Mouse (Mus musculus) embryo, embryonic 11.5 days (tissue): ENCODE measurements around the gene Mvb12a.

Experiments
- DNase-seq: peaks from one replicate; pipeline ENCODE4 v3.0.0-alpha.2; 2012; ENCODE audit warnings: low read depth, low spot score

Gene Mvb12a

DNA sequence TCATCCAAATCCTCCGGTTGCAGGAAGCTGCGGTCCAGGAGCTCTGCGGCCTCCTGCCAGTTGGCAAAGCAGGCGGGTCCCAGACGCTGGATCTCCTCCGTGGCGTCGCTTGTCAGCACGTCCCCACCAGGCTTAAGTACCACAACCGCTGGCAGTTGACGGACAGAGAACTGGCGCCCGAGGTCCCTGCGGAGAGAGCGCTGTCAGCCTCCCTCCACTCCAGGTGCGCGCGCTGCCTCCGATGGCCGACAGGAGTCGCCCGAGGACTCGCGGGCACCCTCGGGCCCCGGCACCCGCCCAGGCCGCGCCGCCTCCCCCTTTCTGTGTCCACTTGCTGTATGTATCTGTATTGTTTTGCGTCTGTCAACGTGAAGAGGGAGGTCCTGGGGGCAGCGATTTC is 20.0 kb downstream of the Mvb12a start:
- no peak for DNase-seq

- no peak for DNase-seq
Measured at GRCm38 (mm10) chr8:71563992-71564391, 21.3 kb downstream of the Mvb12a start.

DNA sequence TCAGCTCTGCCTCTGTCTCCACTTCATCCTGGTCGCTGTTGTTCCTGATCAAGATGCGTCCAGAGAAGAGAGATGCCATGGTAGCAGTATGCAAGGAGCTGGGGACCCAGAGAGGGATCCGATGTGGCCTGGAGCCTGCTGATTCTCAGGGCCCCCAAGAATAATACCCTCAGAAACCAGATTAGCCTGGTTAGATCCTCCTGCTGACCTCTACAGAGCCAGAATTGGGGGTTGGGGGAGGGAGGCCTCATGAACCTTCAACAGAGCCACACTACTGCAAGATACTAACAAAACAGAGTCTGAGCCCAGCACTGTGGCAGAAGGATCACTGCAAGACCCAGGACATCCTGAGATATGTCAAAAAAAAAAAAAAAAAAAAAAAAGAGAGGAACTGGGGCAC is 23.8 kb downstream of the Mvb12a start, which contains the start of gene Nxnl1:
Gene Nxnl1 (minus strand): TSS at position 101 of the 400 bp plus-strand sequence.
- DNase-seq: no peak

GRCm38 (mm10) chr8:71567587-71567986 is 24.9 kb downstream of the Mvb12a start:
- DNase-seq: no peak

DNA sequence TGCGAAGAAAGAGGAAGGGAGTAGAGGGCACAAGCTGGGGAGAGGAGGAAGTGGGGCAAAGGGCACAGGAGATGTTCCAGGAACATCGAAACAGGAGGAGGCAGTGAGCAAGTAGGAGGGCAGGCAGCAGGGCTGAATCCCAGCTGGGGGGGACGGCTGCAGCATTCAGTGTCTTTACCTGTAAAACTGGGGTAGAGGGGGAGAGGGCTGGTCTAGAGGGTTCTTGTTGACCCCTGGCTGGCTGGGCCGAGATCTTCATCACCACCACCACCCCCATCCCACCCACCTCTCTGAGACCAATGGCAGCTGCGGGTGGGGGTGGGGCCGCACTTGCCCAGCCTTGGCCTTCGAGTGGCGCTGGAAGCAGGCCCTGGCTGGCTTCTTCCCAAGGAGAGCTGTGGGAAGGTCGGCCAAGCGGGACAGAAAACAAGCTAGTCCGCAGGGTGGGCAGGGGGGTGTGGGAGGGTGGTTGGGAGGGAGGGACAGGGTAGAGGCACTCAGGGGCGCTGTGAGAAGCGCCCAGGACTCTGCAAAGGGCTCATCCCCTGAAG is 25.7 kb downstream of the Mvb12a start, which contains the start of gene Slc27a1:
Gene Slc27a1 (plus strand): TSS at position 496 of the 551 bp plus-strand sequence.
- no peak for DNase-seq

DNA sequence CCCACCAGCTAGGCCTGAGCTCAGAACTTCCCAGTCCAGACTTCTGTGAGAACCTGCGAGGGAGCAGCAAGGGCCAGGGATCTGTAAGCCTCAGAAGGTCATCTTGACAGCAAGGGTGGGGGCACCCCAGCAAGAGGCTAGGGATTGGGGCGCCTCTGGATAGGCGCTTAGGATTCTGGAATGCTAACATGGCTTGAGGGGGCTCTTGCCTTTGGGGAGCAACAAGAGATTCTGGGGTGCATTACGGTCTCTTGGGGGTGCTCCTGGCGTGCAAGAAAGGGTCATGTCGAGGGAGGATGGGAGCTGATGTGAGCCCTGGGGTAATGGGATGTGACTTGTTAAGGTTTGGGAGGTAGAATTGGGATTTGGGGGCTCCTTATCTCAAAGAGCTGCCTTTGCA is 26.2 kb downstream of the Mvb12a start:
- no peak for DNase-seq

DNA sequence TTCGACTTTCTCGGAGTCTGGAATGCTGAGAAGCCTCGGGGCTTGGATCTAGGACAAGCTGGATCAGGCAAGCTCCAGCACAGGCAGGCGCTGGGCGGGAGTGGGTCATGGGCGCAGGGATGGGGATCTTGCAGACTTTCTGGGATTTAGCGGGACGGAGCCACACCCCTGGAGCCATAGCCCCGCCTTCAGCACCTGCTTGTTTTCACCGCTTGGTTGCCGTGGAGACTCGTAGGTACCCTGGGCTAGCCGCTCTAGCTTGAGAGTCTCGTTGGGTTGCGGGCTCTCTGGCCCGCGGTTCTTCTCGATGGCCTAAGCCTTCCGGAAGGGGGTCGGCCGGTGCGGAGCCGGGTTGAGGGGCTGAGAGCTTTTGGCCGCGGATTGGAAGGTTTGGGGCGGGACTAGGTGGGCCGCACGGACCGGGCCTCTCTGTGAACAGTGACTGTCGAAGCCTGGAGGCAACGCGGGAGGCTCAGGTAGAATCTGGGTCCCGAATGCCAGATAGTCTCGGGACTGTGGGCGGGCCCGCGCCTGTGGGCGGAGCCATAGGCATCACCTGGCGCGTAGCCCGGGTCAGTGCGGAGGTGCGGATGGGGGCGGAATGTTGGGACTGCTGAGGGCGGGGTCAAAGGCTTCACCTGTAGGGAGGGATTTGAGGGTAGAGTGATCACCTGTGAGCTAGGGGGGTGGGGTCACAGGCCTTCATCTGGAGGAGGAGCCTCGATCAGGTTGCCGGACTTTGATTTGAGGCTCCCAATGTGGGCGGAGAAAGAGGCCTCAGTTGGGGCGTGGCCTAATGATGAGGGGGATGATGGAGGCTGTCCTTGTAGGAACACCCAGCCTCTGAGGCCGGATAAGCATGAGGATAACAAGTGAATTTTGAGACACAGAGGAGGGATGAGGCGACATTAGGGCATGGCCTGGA is 26.9 kb downstream of the Mvb12a start:
- peak; percentile 83 for DNase-seq

DNA sequence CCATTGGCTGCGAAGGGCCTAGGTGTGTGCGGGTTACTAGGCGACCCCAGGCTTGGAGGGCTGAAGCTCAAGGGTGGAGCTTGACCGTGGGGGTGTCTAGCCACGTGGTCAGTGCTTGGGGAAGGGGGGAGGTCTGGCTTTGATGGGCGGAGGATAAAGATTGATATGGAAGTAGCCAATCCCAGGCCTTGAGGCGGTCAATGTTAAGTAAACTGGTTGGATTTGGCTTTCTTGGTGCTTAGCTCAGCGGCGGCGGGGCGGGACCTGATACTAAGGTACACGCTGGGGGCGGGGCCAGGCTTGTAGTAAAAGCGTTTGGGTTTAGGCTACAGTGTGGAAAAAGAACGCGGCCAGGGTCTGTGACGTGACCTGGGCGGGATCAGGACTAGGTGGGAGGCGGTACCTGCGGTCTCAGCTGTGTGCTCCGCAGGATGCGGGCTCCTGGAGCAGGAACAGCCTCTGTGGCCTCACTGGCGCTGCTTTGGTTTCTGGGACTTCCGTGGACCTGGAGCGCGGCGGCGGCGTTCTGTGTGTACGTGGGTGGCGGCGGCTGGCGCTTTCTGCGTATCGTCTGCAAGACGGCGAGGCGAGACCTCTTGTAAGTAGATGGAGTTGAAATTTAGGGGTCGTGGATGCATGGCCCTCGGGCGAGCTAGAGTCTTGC is 27.7 kb downstream of the Mvb12a start:
- peak; percentile 86 for DNase-seq

DNA sequence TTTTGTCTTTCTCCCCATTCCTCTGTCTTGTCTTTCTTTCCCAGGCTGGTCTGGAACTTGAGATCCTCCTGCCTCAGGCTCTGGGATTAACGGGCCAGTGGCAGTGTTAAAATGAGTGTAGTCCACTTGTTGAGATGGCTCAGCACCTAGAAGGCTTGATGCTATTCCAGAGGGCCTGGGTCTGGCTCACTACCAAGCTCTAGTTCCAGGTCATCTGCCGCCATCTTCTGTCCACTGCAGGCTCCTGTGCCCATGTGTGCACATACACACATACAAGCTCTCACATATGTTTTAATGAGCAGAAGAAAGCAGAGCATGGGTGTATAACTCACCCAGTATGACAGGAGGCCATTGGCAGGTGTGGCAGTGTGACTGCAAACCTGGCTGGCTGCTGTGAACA is 29.4 kb downstream of the Mvb12a start:
- DNase-seq: no peak

DNA sequence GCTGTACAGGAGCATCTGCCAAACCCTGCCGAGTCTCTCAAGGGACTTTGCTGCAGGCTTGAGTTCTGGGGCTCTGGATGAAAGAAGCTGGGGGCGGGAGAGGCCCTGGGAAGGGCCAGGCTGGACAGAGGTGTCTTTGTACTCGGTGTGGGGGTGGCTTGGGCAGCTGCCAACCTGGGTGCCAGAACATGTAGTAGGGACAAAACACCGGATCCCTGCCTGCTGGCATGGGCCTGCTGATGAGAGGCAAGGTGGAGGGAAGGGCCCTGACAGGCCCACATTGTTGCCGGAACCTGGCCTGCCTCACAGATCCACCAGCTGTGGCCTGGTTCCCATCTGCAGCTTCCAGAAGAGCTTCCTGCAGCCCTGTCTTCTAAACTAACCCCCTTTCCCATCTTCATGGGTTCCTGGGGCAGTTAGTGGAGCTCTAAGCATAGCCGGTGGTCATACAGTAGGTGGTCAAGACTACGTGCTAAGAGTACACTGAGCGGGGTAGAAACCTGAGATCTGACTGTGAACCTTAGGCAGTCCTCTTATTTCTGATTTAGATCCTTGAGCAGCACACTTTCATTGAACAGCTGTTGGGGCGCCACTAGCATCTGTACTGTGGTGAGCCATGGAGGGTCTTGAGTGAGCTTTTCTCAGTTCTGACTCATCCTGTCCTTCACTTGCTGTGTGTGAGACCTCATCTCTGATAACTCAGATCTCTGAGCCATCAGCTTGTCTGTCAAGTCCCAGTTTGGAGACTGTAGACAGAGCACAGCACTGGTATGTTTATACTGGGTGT is 30.3 kb downstream of the Mvb12a start:
- no peak for DNase-seq

GRCm38 (mm10) chr8:71574426-71574825 is 31.7 kb downstream of the Mvb12a start:
- no peak for DNase-seq

DNA sequence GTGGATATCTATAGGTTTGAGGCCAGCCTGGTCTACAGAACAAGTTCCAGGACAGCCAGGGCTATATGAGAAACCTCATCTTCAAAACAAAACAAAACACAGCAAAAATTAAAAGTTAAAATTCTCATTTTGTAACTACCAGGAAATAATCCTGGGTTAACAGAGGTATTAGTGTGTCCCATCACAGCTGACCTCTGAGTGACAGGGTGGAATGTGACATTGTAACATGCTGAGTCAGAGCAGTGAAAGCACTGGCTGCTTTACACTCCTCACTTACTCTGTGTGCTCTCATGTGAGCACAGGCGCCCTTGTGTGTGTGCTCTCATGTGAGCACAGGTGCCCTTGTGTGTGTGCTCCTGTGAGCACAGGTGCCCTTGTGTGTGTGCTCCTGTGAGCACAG is 32.3 kb downstream of the Mvb12a start:
- no peak for DNase-seq

GRCm38 (mm10) chr8:71577856-71578387 is 35.2 kb downstream of the Mvb12a start:
- DNase-seq: no peak

- DNase-seq: no peak
Measured at GRCm38 (mm10) chr8:71579009-71579408, 36.3 kb downstream of the Mvb12a start.

GRCm38 (mm10) chr8:71579476-71579875 is 36.8 kb downstream of the Mvb12a start:
- no peak for DNase-seq

DNA sequence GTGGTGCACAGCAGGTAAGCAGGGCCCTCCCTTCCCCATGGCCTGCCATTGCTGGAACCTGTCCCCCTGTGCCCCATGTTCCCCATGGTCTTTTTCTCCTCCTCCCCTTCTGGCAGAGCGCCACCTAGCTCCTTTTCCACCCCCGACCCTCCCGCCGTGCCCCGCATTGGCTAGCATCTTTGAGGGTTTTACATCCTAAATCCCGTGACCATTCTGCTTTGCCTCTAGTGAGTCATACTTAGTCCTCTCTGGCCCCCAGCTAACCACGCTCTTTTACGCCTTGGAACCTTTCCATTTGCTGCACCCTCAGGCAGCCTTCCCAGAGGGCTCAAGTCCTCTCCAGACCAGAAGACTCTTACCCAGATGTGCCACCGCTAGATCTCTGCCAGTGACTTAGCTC is 37.5 kb downstream of the Mvb12a start:
- DNase-seq: no peak

DNA sequence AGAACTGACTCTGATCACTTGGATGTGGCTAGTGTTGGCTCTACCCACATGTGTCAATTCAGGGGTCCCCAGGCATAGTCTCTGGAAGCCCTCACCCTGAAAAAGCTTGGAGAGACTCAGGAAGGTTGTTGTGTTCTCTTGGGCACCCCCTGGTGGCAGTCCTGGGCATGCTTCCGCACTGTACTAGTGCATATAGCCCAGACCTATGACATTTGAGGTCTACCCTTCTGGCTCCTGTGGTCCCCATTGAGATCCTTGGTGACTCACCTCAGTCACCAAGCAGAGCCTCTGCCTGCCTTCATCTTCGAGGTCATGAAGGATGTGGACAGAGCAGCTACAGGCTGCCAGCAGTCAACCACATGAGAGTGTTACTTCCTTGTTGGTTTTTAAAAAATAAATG is 44.2 kb downstream of the Mvb12a start:
- DNase-seq: no peak

GRCm38 (mm10) chr8:71588762-71589161 is 46.0 kb downstream of the Mvb12a start:
- DNase-seq: no peak

GRCm38 (mm10) chr8:71591017-71591416 is 48.3 kb downstream of the Mvb12a start:
- DNase-seq: no peak

DNA sequence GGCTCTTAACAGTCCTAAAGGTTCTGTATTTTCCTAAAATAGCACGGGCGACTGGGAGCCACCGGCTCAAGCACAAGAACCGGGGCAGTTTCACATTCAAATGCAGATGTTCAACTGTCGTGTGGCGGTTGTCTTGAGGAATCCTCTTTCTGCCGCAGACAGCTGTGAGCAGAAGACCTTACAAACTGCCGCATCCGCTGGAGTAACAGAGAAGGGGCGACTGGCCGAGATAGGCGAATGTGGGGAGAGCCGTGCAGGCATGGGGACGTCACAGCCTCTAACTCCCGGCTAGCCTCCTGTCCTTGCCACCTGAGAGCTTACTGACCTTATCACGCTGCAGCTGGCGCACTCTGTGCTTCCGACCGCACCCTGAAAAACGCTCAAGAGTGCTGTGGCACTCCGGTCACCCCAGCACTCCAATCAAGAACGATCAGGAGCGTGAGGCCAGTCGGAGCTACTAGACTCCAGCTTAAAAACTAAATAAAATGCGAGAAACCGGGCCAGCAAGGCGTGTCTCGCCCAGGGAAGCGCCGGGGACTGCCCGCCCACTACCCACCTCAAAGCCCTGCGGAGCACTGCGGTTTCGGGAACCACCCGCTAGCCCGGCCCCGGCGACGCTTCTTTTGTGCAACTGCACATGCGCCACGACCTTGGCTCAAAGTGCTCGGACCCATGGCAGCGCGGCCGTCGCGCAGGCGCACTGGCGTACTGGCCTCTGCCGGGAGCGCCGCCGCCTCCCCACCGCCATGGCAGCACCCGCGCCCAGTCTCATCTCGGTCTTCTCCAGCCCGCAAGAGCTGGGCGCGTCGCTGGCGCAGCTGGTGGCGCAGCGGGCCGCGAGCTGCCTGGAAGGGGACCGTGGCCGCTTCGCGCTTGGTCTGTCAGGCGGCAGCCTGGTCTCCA is 49.0 kb downstream of the Mvb12a start, which contains the start of gene Pgls:
Gene Pgls (plus strand): TSS at position 706 of the 903 bp plus-strand sequence.
- DNase-seq: peak; percentile 89
